Mouse (Mus musculus) stomach, postnatal 0 days (tissue): Measurements from ENCODE around the gene Pnkd.

ENCODE experiments used
- CTCF ChIP-seq: IDR thresholded peaks from 2 replicates; pipeline ENCODE4 v1.5.1; 2016; ENCODE audit warnings: antibody characterized with exemption, low read depth, mild to moderate bottlenecking, moderate library complexity
- EP300 ChIP-seq: optimal IDR thresholded peaks from 2 replicates; pipeline ENCODE3; 2016; ENCODE audit warnings: antibody characterized with exemption

- TF ChIP-seq CTCF (no peak), EP300 (no peak)
These were observed 49.9 kb downstream of the Pnkd start for GRCm38 (mm10) chr1:74334607-74335006.
